Mouse (Mus musculus) MEL (cell line): ENCODE results near the gene Glp2r.

Experiments
- CTCF ChIP-seq, 3 experiments: IDR thresholded peaks in 2 of 3; conservative IDR thresholded peaks in 1 of 3; 2 replicates each; pipeline ENCODE4 v1.5.1; 2011 to 2012; ENCODE audit warnings: low read length in 3 of 3, low read depth in 2 of 3, mild to moderate bottlenecking in 2 of 3, improper control_type of control experiment in 1 of 3, inconsistent platforms in 1 of 3, mixed read lengths in 1 of 3, moderate library complexity in 1 of 3; ENCODE audit not compliant: control insufficient read depth in 1 of 3, insufficient read depth in 1 of 3, poor library complexity in 1 of 3, severe bottlenecking in 1 of 3
- GATA1 ChIP-seq: IDR thresholded peaks from 2 replicates; pipeline ENCODE4 v1.6.1; 2011; ENCODE audit warnings: low read depth, low read length, improper control_type of control experiment
- KAT2A ChIP-seq: conservative IDR thresholded peaks from 2 replicates; pipeline ENCODE4 v1.6.1; 2012; ENCODE audit warnings: low read depth, low read length, improper control_type of control experiment, inconsistent platforms
- MAFK ChIP-seq: IDR thresholded peaks from 2 replicates; pipeline ENCODE4 v1.6.1; 2011; ENCODE audit warnings: low read depth, mild to moderate bottlenecking, low read length, improper control_type of control experiment, borderline replicate concordance
- MAZ ChIP-seq: IDR thresholded peaks from 2 replicates; pipeline ENCODE4 v1.6.1; 2012; ENCODE audit warnings: low read depth, mild to moderate bottlenecking, inconsistent platforms, low read length, improper control_type of control experiment
- NRF1 ChIP-seq: IDR thresholded peaks from 2 replicates; pipeline ENCODE4 v1.6.1; 2014; ENCODE audit warnings: low read depth, mild to moderate bottlenecking, inconsistent platforms, low read length, improper control_type of control experiment, moderate library complexity; ENCODE audit not compliant: poor library complexity, insufficient read depth, severe bottlenecking
- POLR2A ChIP-seq, 2 experiments: IDR thresholded peaks; 2 replicates each; pipeline ENCODE4 v1.6.1; 2011 to 2012; ENCODE audit warnings: low read length in 2 of 2, mild to moderate bottlenecking in 2 of 2, control low read depth in 1 of 2, improper control_type of control experiment in 1 of 2, low read depth in 1 of 2, moderate library complexity in 1 of 2; ENCODE audit not compliant: control insufficient read depth in 1 of 2, insufficient read depth in 1 of 2, poor library complexity in 1 of 2
- POLR2AphosphoS2 ChIP-seq: IDR thresholded peaks from 2 replicates; pipeline ENCODE4 v1.6.1; 2011; ENCODE audit warnings: low read length, improper control_type of control experiment
- TBP ChIP-seq: IDR thresholded peaks from 2 replicates; pipeline ENCODE4 v1.8.0; 2011; ENCODE audit warnings: low read depth, low read length, improper control_type of control experiment
- TCF12 ChIP-seq: IDR thresholded peaks from 2 replicates; pipeline ENCODE4 v1.6.1; 2014; ENCODE audit warnings: low read depth, mild to moderate bottlenecking, inconsistent platforms, low read length, improper control_type of control experiment, moderate library complexity

DNA sequence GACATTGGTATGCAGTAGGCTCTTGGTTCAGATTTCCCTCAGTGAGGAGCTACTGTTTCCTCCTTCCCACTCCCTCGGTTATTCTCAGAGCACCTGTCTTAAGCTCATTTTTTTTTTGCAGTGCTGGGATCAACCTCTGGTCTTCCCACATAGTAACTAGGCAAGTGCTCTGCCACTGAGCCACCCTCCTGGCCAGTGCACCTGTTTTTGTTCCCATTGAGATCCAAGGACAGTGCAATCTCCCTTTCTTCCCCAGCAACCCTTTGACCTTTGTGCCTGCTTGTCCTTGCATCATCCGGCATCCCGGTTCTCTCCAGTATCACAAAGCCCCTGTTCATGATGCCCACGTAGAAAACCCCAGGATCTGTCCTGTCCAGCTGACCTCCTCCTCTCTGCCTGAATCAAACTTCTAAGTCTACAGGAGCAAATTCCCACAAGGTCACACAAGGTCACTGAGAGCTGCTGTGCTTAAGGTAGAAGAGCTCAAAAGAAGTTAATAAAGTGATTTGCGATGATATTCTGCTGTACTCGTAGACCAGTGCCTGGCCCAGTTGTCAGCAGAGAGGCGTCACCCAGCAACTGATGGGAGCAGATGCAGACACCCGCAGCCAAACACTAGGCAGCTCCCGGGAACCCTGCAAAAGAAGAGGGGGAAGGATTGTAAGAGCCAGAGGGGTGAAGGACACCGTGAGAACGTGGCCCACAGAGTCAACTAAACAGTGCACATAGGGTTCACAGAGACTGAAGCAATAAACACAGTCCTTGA, 36.1 kb upstream of the Glp2r start:
- no peak for TF ChIP-seq MAFK
- no peak for TF ChIP-seq CTCF (IDR thresholded peaks at IDR 0.05 in 2 of 3, conservative IDR thresholded peaks at IDR 0.05 in 1 of 3; ENCODE audit: control insufficient read depth in 1 of 3, insufficient read depth in 1 of 3, low read depth in 2 of 3, low read length in 3 of 3, poor library complexity in 1 of 3, severe bottlenecking in 1 of 3)
- TF ChIP-seq TBP, result no peak
- TF ChIP-seq KAT2A, result no peak
- no peak for TF ChIP-seq GATA1
- TF ChIP-seq TCF12, result no peak
- no peak for TF ChIP-seq POLR2A (IDR thresholded peaks at IDR 0.05; ENCODE audit: control insufficient read depth in 1 of 2, insufficient read depth in 1 of 2, low read depth in 1 of 2, low read length in 2 of 2, poor library complexity in 1 of 2)
- TF ChIP-seq POLR2AphosphoS2, result no peak
- TF ChIP-seq MAZ, result no peak
- no peak for TF ChIP-seq NRF1
